Mouse (Mus musculus): ENCODE measurements at regions not wholly inside any gene's neighbourhood (a gene's known extent, or its start where the extent isn't known, plus 50 kb on each side); places are given as distances from the start of the nearest gene placed in this dataset.

- no peaks in the 10 kb centered on the region for H3K27me3 ChIP-seq (replicated peaks)
- H3K4me2 ChIP-seq: no peak overlapping the region
- peaks cover 9% of the 10 kb centered on the region for H3K4me1 ChIP-seq (replicated peaks)
- WGBS: 81% methylated on average over 3 of the region's 3 CpGs
- ATAC-seq (ENCODE audit: insufficient number of reproducible peaks, low FRiP score): no peak
- no peak overlapping the region for H3K27ac ChIP-seq (ENCODE audit: poor library complexity, severe bottlenecking)
- H3K36me3 ChIP-seq: no peaks in the 10 kb centered on the region
- H3K9ac ChIP-seq: no peak overlapping the region
- H3K4me3 ChIP-seq: no peak overlapping the region
- H3K9me3 ChIP-seq (replicated peaks): no peaks in the 10 kb centered on the region
Observed at GRCm38 (mm10) chr1:177643662-177644061, 86.0 kb upstream of the 1700016C15Rik start.

- WGBS: 59% methylated on average over 4 of the region's 4 CpGs
- Histone ChIP-seq H3K36me3 (no peaks in the 10 kb centered on the region), H3K27me3 (replicated peaks) (no peaks in the 10 kb centered on the region), H3K4me2 (no peak overlapping the region), H3K4me3 (no peak overlapping the region), H3K27ac (ENCODE audit: poor library complexity, severe bottlenecking) (no peak overlapping the region), H3K9ac (no peak overlapping the region), H3K4me1 (replicated peaks) (peaks cover 9% of the 10 kb centered on the region), H3K9me3 (replicated peaks) (no peaks in the 10 kb centered on the region)
- no peak for ATAC-seq (ENCODE audit: insufficient number of reproducible peaks, low FRiP score)
Observed at GRCm38 (mm10) chr1:177644214-177644613, 85.4 kb upstream of the 1700016C15Rik start.

DNA sequence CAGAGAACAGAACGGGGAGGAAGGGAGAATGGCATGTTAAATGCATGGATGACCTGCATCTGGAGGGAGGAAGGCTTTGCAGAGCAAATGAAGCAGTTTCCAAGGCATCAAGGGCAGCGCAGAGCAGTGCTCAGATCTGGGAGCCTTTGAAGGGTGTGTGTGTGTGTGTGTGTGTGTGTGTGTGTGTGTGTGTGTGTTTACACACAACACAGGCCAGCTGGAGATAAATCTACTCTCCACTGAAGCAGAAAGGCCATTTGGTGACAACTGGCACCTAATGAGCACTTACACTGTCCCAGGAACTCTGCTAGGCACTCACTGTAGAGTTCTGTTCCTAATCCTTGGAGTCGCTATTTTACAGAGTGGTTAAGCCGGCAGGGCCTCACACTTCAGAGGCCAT, 84.3 kb upstream of the 1700016C15Rik start:
- Histone ChIP-seq H3K4me2 (no peak overlapping the region), H3K27ac (ENCODE audit: poor library complexity, severe bottlenecking) (no peak overlapping the region), H3K4me3 (no peak overlapping the region), H3K36me3 (no peaks in the 10 kb centered on the region), H3K9me3 (replicated peaks) (no peaks in the 10 kb centered on the region), H3K4me1 (replicated peaks) (peaks cover 9% of the 10 kb centered on the region), H3K9ac (no peak overlapping the region), H3K27me3 (replicated peaks) (no peaks in the 10 kb centered on the region)
- ATAC-seq (ENCODE audit: insufficient number of reproducible peaks, low FRiP score): no peak
- 67% methylated on average over 4 of the region's 4 CpGs for WGBS

- H3K36me3 ChIP-seq: no peaks in the 10 kb centered on the region
- no peak for ATAC-seq (ENCODE audit: insufficient number of reproducible peaks, low FRiP score)
- H3K4me1 ChIP-seq (replicated peaks): peaks cover 9% of the 10 kb centered on the region
- H3K27ac ChIP-seq (ENCODE audit: poor library complexity, severe bottlenecking): no peak overlapping the region
- no peak overlapping the region for H3K4me3 ChIP-seq
- H3K9me3 ChIP-seq (replicated peaks): no peaks in the 10 kb centered on the region
- 62% methylated on average over 5 of the region's 5 CpGs for WGBS
- H3K9ac ChIP-seq: no peak overlapping the region
- H3K4me2 ChIP-seq: no peak overlapping the region
- no peaks in the 10 kb centered on the region for H3K27me3 ChIP-seq (replicated peaks)
Observed at GRCm38 (mm10) chr1:177645897-177646535, 83.6 kb upstream of the 1700016C15Rik start.

- WGBS: 91% methylated on average over 1 of the region's 1 CpGs
- Histone ChIP-seq H3K27ac (ENCODE audit: poor library complexity, severe bottlenecking) (no peak overlapping the region), H3K4me2 (no peak overlapping the region), H3K36me3 (no peaks in the 10 kb centered on the region), H3K4me1 (replicated peaks) (peaks cover 6% of the 10 kb centered on the region; the same call in 1 of the 2 replicates), H3K9ac (no peak overlapping the region), H3K27me3 (replicated peaks) (no peaks in the 10 kb centered on the region), H3K4me3 (no peak overlapping the region), H3K9me3 (replicated peaks) (no peaks in the 10 kb centered on the region)
- ATAC-seq (ENCODE audit: insufficient number of reproducible peaks, low FRiP score): no peak
Observed at GRCm38 (mm10) chr1:177647876-177648275, 81.7 kb upstream of the 1700016C15Rik start.

- no peak overlapping the region for H3K4me2 ChIP-seq
- H3K36me3 ChIP-seq: no peaks in the 10 kb centered on the region
- WGBS: 79% methylated on average over 4 of the region's 4 CpGs
- ATAC-seq (ENCODE audit: insufficient number of reproducible peaks, low FRiP score): no peak
- no peak overlapping the region for H3K27ac ChIP-seq (ENCODE audit: poor library complexity, severe bottlenecking)
- H3K9me3 ChIP-seq (replicated peaks): no peaks in the 10 kb centered on the region
- H3K4me1 ChIP-seq (replicated peaks): no peaks in the 10 kb centered on the region
- no peaks in the 10 kb centered on the region for H3K27me3 ChIP-seq (replicated peaks)
- H3K4me3 ChIP-seq: no peak overlapping the region
- H3K9ac ChIP-seq: no peak overlapping the region
Observed at GRCm38 (mm10) chr1:177648974-177649373, 80.6 kb upstream of the 1700016C15Rik start.

DNA sequence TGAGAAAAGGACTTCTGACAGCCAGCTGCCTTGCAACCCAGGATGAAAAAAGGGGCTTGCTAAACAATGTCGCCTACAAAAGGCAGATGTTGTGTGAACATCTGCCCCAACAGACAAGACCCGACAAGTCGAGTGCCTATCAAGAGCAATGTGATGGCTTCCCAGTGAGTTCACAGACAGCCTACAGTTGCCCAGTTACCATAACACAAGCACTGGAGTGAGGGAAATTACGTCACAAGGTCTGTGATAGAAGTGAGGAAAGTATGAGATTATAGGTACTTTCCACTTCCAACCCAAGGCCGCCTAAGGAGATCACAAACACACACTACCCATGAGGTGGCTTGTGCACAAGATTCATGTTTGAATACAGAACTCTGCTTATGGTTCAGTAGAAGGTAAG, 78.4 kb upstream of the 1700016C15Rik start:
- no peak for ATAC-seq (ENCODE audit: insufficient number of reproducible peaks, low FRiP score)
- Histone ChIP-seq H3K9ac (no peak overlapping the region), H3K27me3 (replicated peaks) (no peaks in the 10 kb centered on the region), H3K36me3 (no peaks in the 10 kb centered on the region), H3K9me3 (replicated peaks) (no peaks in the 10 kb centered on the region), H3K4me1 (replicated peaks) (no peaks in the 10 kb centered on the region), H3K4me2 (no peak overlapping the region), H3K27ac (ENCODE audit: poor library complexity, severe bottlenecking) (no peak overlapping the region), H3K4me3 (no peak overlapping the region)
- 48% methylated on average over 5 of the region's 5 CpGs for whole genome bisulfite sequencing

DNA sequence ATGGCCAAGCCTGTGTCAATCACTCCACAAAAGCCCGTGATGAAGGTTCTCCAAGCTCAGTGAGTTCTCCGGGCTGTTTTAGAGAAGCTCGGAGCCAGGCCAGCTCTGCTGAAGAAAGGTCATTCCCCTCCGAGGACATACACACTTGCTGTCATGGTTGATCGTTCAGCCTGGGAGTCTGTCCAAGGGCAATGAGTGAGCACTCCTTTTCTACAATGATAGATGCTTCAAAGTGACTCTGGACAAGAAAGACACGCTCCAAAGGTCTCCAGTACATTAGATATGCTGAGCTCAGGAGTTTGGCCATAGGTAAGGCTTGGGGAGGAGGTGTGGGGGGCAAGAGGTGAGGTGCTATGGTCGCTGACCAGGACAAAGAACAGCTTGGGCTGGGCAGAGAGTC, 66.5 kb upstream of the 1700016C15Rik start:
- Histone ChIP-seq H3K9me3 (replicated peaks) (0 out of 2 replicates have a peak, but pooled peaks cover 4% of the 10 kb centered on the region), H3K36me3 (no peaks in the 10 kb centered on the region), H3K9ac (no peak overlapping the region), H3K27ac (ENCODE audit: poor library complexity, severe bottlenecking) (no peak overlapping the region), H3K4me3 (no peak overlapping the region), H3K4me1 (replicated peaks) (no peaks in the 10 kb centered on the region), H3K4me2 (no peak overlapping the region), H3K27me3 (replicated peaks) (no peaks in the 10 kb centered on the region)
- 80% methylated on average over 7 of the region's 7 CpGs for WGBS
- no peak for ATAC-seq (ENCODE audit: insufficient number of reproducible peaks, low FRiP score)

DNA sequence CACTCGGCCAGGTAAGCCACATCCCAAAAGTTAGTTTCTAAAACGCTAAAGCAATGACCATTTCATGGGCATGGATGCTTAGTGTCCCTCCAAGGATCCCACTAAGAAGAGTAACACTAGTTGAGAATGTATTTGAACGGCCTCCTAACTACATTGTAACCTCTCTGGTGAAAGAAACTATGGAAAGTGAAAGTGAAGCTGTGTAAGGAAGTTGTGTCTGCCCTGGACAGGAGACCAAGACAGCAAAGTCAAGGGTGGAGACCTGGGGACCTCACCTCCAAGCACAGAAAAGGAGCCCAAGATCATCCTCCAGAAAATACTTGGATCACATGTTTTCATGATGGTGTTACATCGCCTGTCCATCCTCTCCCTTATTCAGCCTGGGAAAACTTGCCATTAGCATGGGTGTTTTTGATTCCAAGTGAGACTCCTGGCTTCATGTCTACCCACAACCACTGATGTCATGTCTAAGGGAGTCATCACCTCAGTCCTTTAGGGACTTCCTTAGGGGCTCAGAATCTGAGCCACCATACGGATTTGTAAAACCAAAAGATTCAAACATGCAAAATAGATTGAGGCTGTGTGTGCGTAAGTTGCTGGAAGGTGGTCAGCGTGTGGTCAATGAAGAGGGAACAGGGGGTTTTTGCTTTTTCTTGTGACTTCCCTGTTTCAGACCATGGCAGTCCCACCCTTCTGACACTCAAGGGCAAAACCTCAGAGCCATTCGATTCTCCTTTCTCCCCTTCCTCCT, 62.4 kb upstream of the 1700016C15Rik start:
- WGBS: 79% methylated on average over 8 of the region's 8 CpGs
- H3K36me3 ChIP-seq: no peaks in the 10 kb centered on the region
- no peak for ATAC-seq (ENCODE audit: insufficient number of reproducible peaks, low FRiP score)
- H3K27me3 ChIP-seq (replicated peaks): no peaks in the 10 kb centered on the region
- H3K4me2 ChIP-seq: no peak overlapping the region
- H3K9ac ChIP-seq: no peak overlapping the region
- no peak overlapping the region for H3K27ac ChIP-seq (ENCODE audit: poor library complexity, severe bottlenecking)
- no peaks in the 10 kb centered on the region for H3K9me3 ChIP-seq (replicated peaks)
- H3K4me3 ChIP-seq: no peak overlapping the region
- no peaks in the 10 kb centered on the region for H3K4me1 ChIP-seq (replicated peaks)

- Histone ChIP-seq H3K9ac (no peak overlapping the region), H3K27ac (ENCODE audit: poor library complexity, severe bottlenecking) (no peak overlapping the region), H3K27me3 (replicated peaks) (no peaks in the 10 kb centered on the region), H3K4me1 (replicated peaks) (no peaks in the 10 kb centered on the region), H3K36me3 (no peaks in the 10 kb centered on the region), H3K9me3 (replicated peaks) (no peaks in the 10 kb centered on the region), H3K4me2 (no peak overlapping the region), H3K4me3 (no peak overlapping the region)
- 76% methylated on average over 1 of the region's 1 CpGs for WGBS
- no peak for ATAC-seq (ENCODE audit: insufficient number of reproducible peaks, low FRiP score)
Observed at GRCm38 (mm10) chr1:177670576-177670975, 59.0 kb upstream of the 1700016C15Rik start.

GRCm38 (mm10) chr1:177676657-177677056, 53.0 kb upstream of the 1700016C15Rik start:
- WGBS: 84% methylated on average over 5 of the region's 5 CpGs
- H3K4me3 ChIP-seq: no peak overlapping the region
- H3K27me3 ChIP-seq (replicated peaks): no peaks in the 10 kb centered on the region
- no peak overlapping the region for H3K9ac ChIP-seq
- H3K27ac ChIP-seq (ENCODE audit: poor library complexity, severe bottlenecking): no peak overlapping the region
- no peak overlapping the region for H3K4me2 ChIP-seq
- no peaks in the 10 kb centered on the region for H3K9me3 ChIP-seq (replicated peaks)
- ATAC-seq (ENCODE audit: insufficient number of reproducible peaks, low FRiP score): no peak
- H3K36me3 ChIP-seq: no peaks in the 10 kb centered on the region
- H3K4me1 ChIP-seq (replicated peaks): no peaks in the 10 kb centered on the region

Measured in heart, embryonic 12.5 days (tissue).